Mouse (Mus musculus): ENCODE results near the gene Agmo. TPM values are rescaled to one million over a fixed set of nuclear protein-coding genes. Genes with fewer than 3 reads are reported as not detected.

The Agmo gene
- polyA plus RNA-seq, 1 experiment = not detected

- TF ChIP-seq CTCF (IDR thresholded peaks at IDR 0.05; ENCODE audit: borderline replicate concordance, insufficient read depth, low read length) (no peak), POLR2A (IDR thresholded peaks at IDR 0.05; ENCODE audit: low read depth, low read length) (no peak)
- H3K4me1 ChIP-seq (ENCODE audit: control insufficient read depth, insufficient read depth, low read length) = no peaks in the 10 kb centered on the region
- no peak overlapping the region for H3K4me3 ChIP-seq (ENCODE audit: insufficient read depth, low read length)
- no peak overlapping the region for H3K27ac ChIP-seq (ENCODE audit: insufficient read depth, low read length)
Measured at GRCm38 (mm10) chr12:37582777-37583176, 341.3 kb downstream of the Agmo start.

GRCm38 (mm10) chr12:37592853-37593252, 351.4 kb downstream of the Agmo start:
- H3K4me3 ChIP-seq (ENCODE audit: insufficient read depth, low read length) = no peak overlapping the region
- no peak overlapping the region for H3K27ac ChIP-seq (ENCODE audit: insufficient read depth, low read length)
- TF ChIP-seq POLR2A (IDR thresholded peaks at IDR 0.05; ENCODE audit: low read depth, low read length) = no peak
- no peak for TF ChIP-seq CTCF (IDR thresholded peaks at IDR 0.05; ENCODE audit: borderline replicate concordance, insufficient read depth, low read length)
- no peaks in the 10 kb centered on the region for H3K4me1 ChIP-seq (ENCODE audit: control insufficient read depth, insufficient read depth, low read length)

GRCm38 (mm10) chr12:37612837-37613236, 371.4 kb downstream of the Agmo start:
- H3K27ac ChIP-seq (ENCODE audit: insufficient read depth, low read length) = no peak overlapping the region
- H3K4me3 ChIP-seq (ENCODE audit: insufficient read depth, low read length) = no peak overlapping the region
- no peaks in the 10 kb centered on the region for H3K4me1 ChIP-seq (ENCODE audit: control insufficient read depth, insufficient read depth, low read length)
- TF ChIP-seq POLR2A (IDR thresholded peaks at IDR 0.05; ENCODE audit: low read depth, low read length) = no peak
- TF ChIP-seq CTCF (IDR thresholded peaks at IDR 0.05; ENCODE audit: borderline replicate concordance, insufficient read depth, low read length) = no peak

GRCm38 (mm10) chr12:37614769-37615168, 373.3 kb downstream of the Agmo start:
- H3K4me3 ChIP-seq (ENCODE audit: insufficient read depth, low read length) = no peak overlapping the region
- no peaks in the 10 kb centered on the region for H3K4me1 ChIP-seq (ENCODE audit: control insufficient read depth, insufficient read depth, low read length)
- H3K27ac ChIP-seq (ENCODE audit: insufficient read depth, low read length) = no peak overlapping the region
- TF ChIP-seq CTCF (IDR thresholded peaks at IDR 0.05; ENCODE audit: borderline replicate concordance, insufficient read depth, low read length) (no peak), POLR2A (IDR thresholded peaks at IDR 0.05; ENCODE audit: low read depth, low read length) (no peak)

- H3K27ac ChIP-seq (ENCODE audit: insufficient read depth, low read length) = no peak overlapping the region
- TF ChIP-seq CTCF (IDR thresholded peaks at IDR 0.05; ENCODE audit: borderline replicate concordance, insufficient read depth, low read length) = no peak
- no peak for TF ChIP-seq POLR2A (IDR thresholded peaks at IDR 0.05; ENCODE audit: low read depth, low read length)
Measured at GRCm38 (mm10) chr12:37624078-37624477, 382.6 kb downstream of the Agmo start.

More at GRCm38 (mm10) chr12:37624078-37624477, 382.6 kb downstream of the Agmo start:
- Histone ChIP-seq H3K4me1 (ENCODE audit: control insufficient read depth, insufficient read depth, low read length) (no peaks in the 10 kb centered on the region), H3K4me3 (ENCODE audit: insufficient read depth, low read length) (no peak overlapping the region)

Other genes starting within 250 kb of the Agmo start
- 1.0 and 4.4 TPM in 2 replicates for gene Meox2, start 133.1 kb upstream of the Agmo start, polyA plus RNA-seq (2011; ENCODE audit: insufficient read length, low read depth, missing spikeins)